Comparison of ENCODE assay signal across 22 mouse cellular contexts in genomic region chr19:55689200-55689949, GRCm38 (mm10). TPM values are rescaled to one million over a fixed set of nuclear protein-coding genes. Genes with fewer than 3 reads are reported as not detected.
A peak's percentile ranks its signal among the peaks of the same experiment; 100 is the strongest.
DNase-seq lines count a peak whose midpoint lies in the region; ATAC-seq and TF ChIP-seq lines count a peak whose summit lies in the region.
"Had no signal": no experiment of that assay in that cellular context is flagged by ENCODE, and none has a peak within 500 bp of the region (broad histone marks: within the 10 kb centered on the region; RNA-seq: fewer than 3 reads in every experiment).

No protein-coding gene starts in this region.

- peak; percentile 14 for ATAC-seq in inflammation-experienced regulatory T-cells, adult 6 months
- ATAC-seq: forebrain, embryonic 14.5 days; hindbrain, embryonic 16.5 days; Patski had no signal

- peaks cover 4 to 5% of the 10 kb centered on the region in 2 experiments; a peak in 3 of 4 replicates for H3K27me3 ChIP-seq in MEL (ENCODE audit: control insufficient read depth in 1 of 2, insufficient read depth in 2 of 2, low read length in 2 of 2)
- H3K27me3 ChIP-seq: Patski had no signal

- no peak; the same call in 1 of the 2 replicates for TF ChIP-seq RAD21 in MEL (IDR thresholded peaks at IDR 0.05; ENCODE audit: low read depth, low read length)

- no peak for TF ChIP-seq POLR2A in MEL (IDR thresholded peaks at IDR 0.05; ENCODE audit: control insufficient read depth in 1 of 2, insufficient read depth in 1 of 2, low read depth in 1 of 2, low read length in 2 of 2, poor library complexity in 1 of 2)

- 33% methylated on average over 20 of the region's 20 CpGs for WGBS in large intestine, adult 2 months

- H3K9ac ChIP-seq in MEL (ENCODE audit: control insufficient read depth, low read depth, low read length, poor library complexity, severe bottlenecking), result no peak overlapping the region
- H3K9ac ChIP-seq: hindbrain, embryonic 12.5 days had no signal

- no peak overlapping the region for H3K27ac ChIP-seq in MEL (ENCODE audit: control insufficient read depth, low read depth, low read length)
- H3K27ac ChIP-seq: embryonic facial prominence, embryonic 10.5 days; heart, embryonic 10.5 days; hindbrain, embryonic 12.5 days had no signal

- H3K36me3 ChIP-seq in MEL (ENCODE audit: control insufficient read depth in 1 of 2, insufficient read depth in 2 of 2, low read length in 2 of 2), result peaks cover 0 to 7% of the 10 kb centered on the region in 2 experiments; a peak in 1 of 4 replicates
- H3K36me3 ChIP-seq: embryonic facial prominence, embryonic 10.5 days; heart, embryonic 10.5 days; hindbrain, embryonic 12.5 days had no signal

- DNase-seq in CD4-positive helper T cell, adult 2 months (ENCODE audit: low read depth, low spot score), result peak; percentile 42
- peak; percentile 78 for DNase-seq in MEL (ENCODE audit: low read depth, low spot score)
- DNase-seq in large intestine, adult 2 months (ENCODE audit: low read depth, low spot score), result peak; percentile 85
- no peak for DNase-seq in testis, postnatal 14 days (ENCODE audit: low spot score)
- no peak for DNase-seq in testis, postnatal 10 days (ENCODE audit: low spot score)
- DNase-seq in frontal cortex, postnatal 10 days (ENCODE audit: low spot score in 2 of 2), result no peak
- DNase-seq in thymus, adult 18-20 months, result no peak
- DNase-seq: adrenal gland, adult 2 months; adrenal gland, postnatal 25 days; cerebellum, adult 18-20 months; cerebellum, postnatal 36 days; heart, adult 18-20 months; heart, postnatal 10 days; heart, postnatal 4 days; kidney, adult 11 months had no signal

- H3K79me2 ChIP-seq in MEL (ENCODE audit: control insufficient read depth, insufficient read depth, low read length, poor library complexity), result no peaks in the 10 kb centered on the region

- no peak for TF ChIP-seq CTCF in MEL (IDR thresholded peaks at IDR 0.05 in 2 of 3, conservative IDR thresholded peaks at IDR 0.05 in 1 of 3; ENCODE audit: control insufficient read depth in 1 of 3, insufficient read depth in 1 of 3, low read depth in 2 of 3, low read length in 3 of 3, poor library complexity in 1 of 3, severe bottlenecking in 1 of 3)

- H3K4me3 ChIP-seq in MEL (ENCODE audit: control insufficient read depth in 1 of 2, insufficient read depth in 1 of 2, low read depth in 2 of 2, low read length in 2 of 2), result peak overlapping the region; percentile 38 to 58
- H3K4me3 ChIP-seq: embryonic facial prominence, embryonic 10.5 days; heart, embryonic 10.5 days; hindbrain, embryonic 12.5 days had no signal

- H3K4me1 ChIP-seq in MEL (ENCODE audit: control insufficient read depth in 1 of 2, insufficient read depth in 2 of 2, low read length in 2 of 2), result peaks cover 0 to 14% of the 10 kb centered on the region in 2 experiments; a peak in 3 of 4 replicates
- H3K4me1 ChIP-seq: heart, embryonic 10.5 days had no signal

- TF ChIP-seq EP300 in MEL (IDR thresholded peaks at IDR 0.05; ENCODE audit: low read depth in 1 of 2, low read length in 2 of 2), result peak in 1 of 2 experiments; percentile 19; a peak in 1 of 4 replicates

- H3K9me3 ChIP-seq in MEL (replicated peaks; ENCODE audit: insufficient read depth, low read length), result no peaks in the 10 kb centered on the region
- H3K9me3 ChIP-seq: embryonic facial prominence, embryonic 10.5 days; heart, embryonic 10.5 days; hindbrain, embryonic 12.5 days had no signal

TF ChIP-seq in MEL, 35 proteins besides CTCF, POLR2A, EP300 and RAD21:
- TF ChIP-seq RCOR1 (IDR thresholded peaks at IDR 0.05; ENCODE audit: low read depth, low read length) (0 out of 2 replicates have a peak, but pooled peaks have one; percentile 8), E2F4 (IDR thresholded peaks at IDR 0.05; ENCODE audit: borderline replicate concordance, low read depth, low read length) (no peak), MYB (IDR thresholded peaks at IDR 0.05; ENCODE audit: low read depth, low read length) (no peak), MAZ (IDR thresholded peaks at IDR 0.05; ENCODE audit: low read depth, low read length) (0 out of 2 replicates have a peak, but pooled peaks have one; percentile 30), SIN3A (IDR thresholded peaks at IDR 0.05; ENCODE audit: low read length) (0 out of 2 replicates have a peak, but pooled peaks have one; percentile 48), ELF1 (IDR thresholded peaks at IDR 0.05; ENCODE audit: low read depth, low read length) (0 out of 2 replicates have a peak, but pooled peaks have one; percentile 10), USF2 (IDR thresholded peaks at IDR 0.05; ENCODE audit: borderline replicate concordance in 1 of 2, insufficient read depth in 1 of 2, low read depth in 1 of 2, low read length in 2 of 2) (no peak), CHD2 (IDR thresholded peaks at IDR 0.05; ENCODE audit: low read length) (no peak), SMC3 (IDR thresholded peaks at IDR 0.05; ENCODE audit: low read depth, low read length) (no peak), GABPA (IDR thresholded peaks at IDR 0.05; ENCODE audit: low read depth, low read length) (no peak), MXI1 (IDR thresholded peaks at IDR 0.05; ENCODE audit: low read depth, low read length) (peak; percentile 50), BHLHE40 (IDR thresholded peaks at IDR 0.05; ENCODE audit: borderline replicate concordance, low read depth, low read length) (peak; percentile 29; the same call in 1 of the 2 replicates), NRF1 (IDR thresholded peaks at IDR 0.05; ENCODE audit: insufficient read depth, low read depth, low read length, poor library complexity, severe bottlenecking) (peak; percentile 27; the same call in 1 of the 2 replicates), ETS1 (IDR thresholded peaks at IDR 0.05; ENCODE audit: low read depth, low read length) (peak; percentile 66), USF1 (IDR thresholded peaks at IDR 0.05; ENCODE audit: low read depth, low read length) (peak; percentile 53; the same call in 1 of the 2 replicates), JUND (IDR thresholded peaks at IDR 0.05; ENCODE audit: low read depth, low read length) (no peak), MYC (IDR thresholded peaks at IDR 0.05; ENCODE audit: low read depth, low read length) (no peak), KAT2A (conservative IDR thresholded peaks at IDR 0.05; ENCODE audit: low read depth, low read length) (no peak), HCFC1 (IDR thresholded peaks at IDR 0.05; ENCODE audit: low read depth, low read length) (no peak), GATA1 (IDR thresholded peaks at IDR 0.05; ENCODE audit: low read depth, low read length) (peak; percentile 78), POLR2AphosphoS5 (IDR thresholded peaks at IDR 0.05; ENCODE audit: borderline replicate concordance, low read depth, low read length) (no peak), ZC3H11A (IDR thresholded peaks at IDR 0.05; ENCODE audit: low read depth, low read length) (0 out of 2 replicates have a peak, but pooled peaks have one; percentile 3), POLR2AphosphoS2 (IDR thresholded peaks at IDR 0.05; ENCODE audit: low read length) (no peak), ZKSCAN1 (IDR thresholded peaks at IDR 0.05; ENCODE audit: low read depth, low read length) (no peak), MAX (IDR thresholded peaks at IDR 0.05; ENCODE audit: low read length) (no peak; the same call in 1 of the 2 replicates), NELFE (IDR thresholded peaks at IDR 0.05; ENCODE audit: low read depth, low read length) (no peak), UBTF (IDR thresholded peaks at IDR 0.05; ENCODE audit: borderline replicate concordance, insufficient read depth, low read depth, low read length) (no peak), ZMIZ1 (IDR thresholded peaks at IDR 0.05; ENCODE audit: low read depth, low read length) (no peak)

RNA-seq across cellular contexts. Expression of gene Tcf7l2, which starts 52.2 kb away (rescaled TPM):
- 0.65 and 1.7 TPM in 2 replicates for total RNA-seq in MEL (2012; rRNA removed)
- 10 to 100 TPM in 1 of 2 experiments, not detected in 1; 12.8 TPM for polyA plus RNA-seq in MEL (2012; ENCODE audit: insufficient read depth in 1 of 2, insufficient read length in 2 of 2, low read depth in 1 of 2, low replicate concordance in 2 of 2, missing spikeins in 1 of 2)
- polyA plus RNA-seq in inflammation-experienced regulatory T-cells, adult 6 months (2017; shearing (Covaris generic)), result 1 to 10 TPM in 1 of 3 experiments, under 1 TPM in 2; 0.75 to 1.0 (median 0.88) TPM
- 22.0 and 37.3 TPM in 2 replicates for polyA plus RNA-seq in large intestine, adult 2 months (2012; rRNA removed)

Comparison
In these comparisons a context has a peak if more than half of its experiments do, and no peak if none do; other contexts are left out.
1. DNase-seq: peak in CD4-positive helper T cell, adult 2 months (single experiment), MEL (single experiment) and large intestine, adult 2 months (single experiment); none in testis, postnatal 14 days (single experiment), testis, postnatal 10 days (single experiment), frontal cortex, postnatal 10 days (0 of 2) and thymus, adult 18-20 months (0 of 2).